Mouse (Mus musculus): ENCODE measurements around the gene Irgm1. TPM values are rescaled to one million over a fixed set of nuclear protein-coding genes. Genes with fewer than 3 reads are reported as not detected.

Gene Irgm1
- polyA plus RNA-seq, 1 experiment, result 20.1 TPM

DNA sequence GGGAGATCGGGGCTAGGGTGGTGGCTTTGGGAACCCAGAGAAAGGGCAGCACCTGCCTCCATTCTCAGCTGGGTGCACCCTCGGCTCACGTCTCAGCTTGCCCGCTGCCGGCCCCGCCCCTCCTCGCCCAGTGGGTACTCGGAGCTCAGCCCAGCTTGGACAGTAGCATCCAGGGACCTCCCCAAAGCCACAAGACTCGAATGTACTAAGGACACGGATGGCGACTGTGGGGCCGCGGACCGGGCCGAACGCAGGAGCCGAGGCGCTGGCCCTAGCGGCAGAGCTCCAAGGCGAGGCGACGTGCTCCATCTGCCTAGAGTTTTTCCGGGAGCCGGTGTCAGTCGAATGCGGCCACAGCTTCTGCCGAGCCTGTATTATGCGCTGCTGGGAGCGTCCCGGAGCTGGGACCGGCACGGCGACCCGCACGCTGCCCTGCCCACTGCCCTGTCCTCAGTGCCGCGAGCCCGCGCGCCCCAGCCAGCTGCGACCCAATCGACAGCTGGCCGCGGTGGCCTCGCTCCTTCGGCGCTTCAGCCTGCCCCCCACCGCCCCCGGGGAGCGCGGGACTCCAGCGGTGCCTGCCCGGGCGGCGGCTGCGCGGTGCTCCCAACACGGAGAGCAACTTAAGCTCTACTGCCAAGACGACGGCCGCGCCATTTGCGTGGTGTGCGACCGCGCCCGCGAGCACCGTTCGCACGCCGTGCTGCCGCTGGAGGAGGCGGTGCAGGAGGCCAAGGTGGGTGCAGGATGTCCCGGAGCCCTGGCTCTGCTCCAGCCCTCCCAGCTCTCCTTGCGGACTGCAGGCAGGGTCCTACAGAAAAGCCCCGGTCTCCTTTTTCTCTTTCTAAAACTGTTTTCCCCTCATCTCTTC is 33.9 kb downstream of the Irgm1 start:
- 0 out of 2 replicates have a peak, but pooled peaks cover 3% of the 10 kb centered on the region for H3K27me3 ChIP-seq (ENCODE audit: control insufficient read depth, insufficient read depth, low read length, poor library complexity, severe bottlenecking)
- no peak overlapping the region for H3K27ac ChIP-seq (ENCODE audit: insufficient read depth, low read length)
- H3K36me3 ChIP-seq (ENCODE audit: control insufficient read depth, insufficient read depth, low read length, poor library complexity, severe bottlenecking), result no peaks in the 10 kb centered on the region
- H3K9me3 ChIP-seq (replicated peaks; ENCODE audit: control insufficient read depth, insufficient read depth, low read length, poor library complexity, severe bottlenecking), result no peaks in the 10 kb centered on the region
- H3K9ac ChIP-seq (ENCODE audit: low read depth, poor library complexity, severe bottlenecking), result peak overlapping the region; percentile 72
- H3K4me1 ChIP-seq (ENCODE audit: control insufficient read depth, insufficient read depth, low read length), result peaks cover 2% of the 10 kb centered on the region
- peak overlapping the region; percentile 77 for H3K4me3 ChIP-seq (ENCODE audit: low read depth, low read length)
- no peak for TF ChIP-seq CTCF (IDR thresholded peaks at IDR 0.05; ENCODE audit: low read depth, low read length)
- no peak for TF ChIP-seq POLR2A (IDR thresholded peaks at IDR 0.05; ENCODE audit: insufficient read depth, low read length)
- TF ChIP-seq EP300 (IDR thresholded peaks at IDR 0.05; ENCODE audit: insufficient read depth, low read depth, low read length), result no peak

DNA sequence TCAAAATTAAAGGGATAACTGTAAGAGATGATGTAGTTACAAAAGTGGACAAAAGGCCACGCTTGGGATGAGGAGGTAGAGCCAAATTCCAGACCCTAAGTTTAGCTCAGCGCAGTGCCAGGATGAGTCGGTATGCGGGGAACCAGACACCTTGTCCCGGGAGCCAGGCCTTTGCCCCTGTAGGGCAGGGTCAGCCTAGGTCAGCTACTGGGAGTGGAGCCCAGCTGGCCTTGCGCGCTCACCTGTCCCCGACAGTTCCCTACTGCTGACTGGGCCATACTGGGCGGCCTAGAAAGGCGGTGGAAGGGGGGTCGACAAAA is 34.5 kb downstream of the Irgm1 start:
- Histone ChIP-seq H3K36me3 (ENCODE audit: control insufficient read depth, insufficient read depth, low read length, poor library complexity, severe bottlenecking) (no peaks in the 10 kb centered on the region), H3K27ac (ENCODE audit: insufficient read depth, low read length) (no peak overlapping the region), H3K4me3 (ENCODE audit: low read depth, low read length) (peak overlapping the region; percentile 77), H3K27me3 (ENCODE audit: control insufficient read depth, insufficient read depth, low read length, poor library complexity, severe bottlenecking) (0 out of 2 replicates have a peak, but pooled peaks cover 3% of the 10 kb centered on the region), H3K9ac (ENCODE audit: low read depth, poor library complexity, severe bottlenecking) (peak overlapping the region; percentile 72), H3K4me1 (ENCODE audit: control insufficient read depth, insufficient read depth, low read length) (peaks cover 2% of the 10 kb centered on the region), H3K9me3 (replicated peaks; ENCODE audit: control insufficient read depth, insufficient read depth, low read length, poor library complexity, severe bottlenecking) (no peaks in the 10 kb centered on the region)
- TF ChIP-seq CTCF (IDR thresholded peaks at IDR 0.05; ENCODE audit: low read depth, low read length) (no peak), POLR2A (IDR thresholded peaks at IDR 0.05; ENCODE audit: insufficient read depth, low read length) (no peak), EP300 (IDR thresholded peaks at IDR 0.05; ENCODE audit: insufficient read depth, low read depth, low read length) (no peak)

DNA sequence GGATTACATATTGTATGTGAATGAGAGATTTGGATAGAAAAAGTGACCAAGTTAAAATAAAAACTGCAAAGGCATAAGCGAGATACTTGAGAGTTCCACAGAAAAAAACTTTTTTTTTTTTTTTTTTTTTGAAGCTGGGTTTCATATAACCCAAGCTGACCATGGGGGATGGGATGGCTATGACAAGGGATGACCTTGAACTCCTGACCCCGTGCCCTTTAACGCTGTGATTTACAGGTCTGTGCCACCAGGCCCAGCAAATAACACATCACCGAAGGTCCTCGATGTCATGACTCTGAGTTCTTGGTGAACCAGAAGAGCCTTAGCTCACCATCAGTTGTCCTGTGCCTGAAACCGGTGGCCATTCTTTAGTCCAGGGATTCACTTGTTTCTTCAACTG is 35.6 kb downstream of the Irgm1 start:
- Histone ChIP-seq H3K27me3 (ENCODE audit: control insufficient read depth, insufficient read depth, low read length, poor library complexity, severe bottlenecking) (0 out of 2 replicates have a peak, but pooled peaks cover 3% of the 10 kb centered on the region), H3K36me3 (ENCODE audit: control insufficient read depth, insufficient read depth, low read length, poor library complexity, severe bottlenecking) (no peaks in the 10 kb centered on the region), H3K9me3 (replicated peaks; ENCODE audit: control insufficient read depth, insufficient read depth, low read length, poor library complexity, severe bottlenecking) (no peaks in the 10 kb centered on the region), H3K4me3 (ENCODE audit: low read depth, low read length) (no peak overlapping the region), H3K4me1 (ENCODE audit: control insufficient read depth, insufficient read depth, low read length) (peaks cover 2% of the 10 kb centered on the region), H3K27ac (ENCODE audit: insufficient read depth, low read length) (no peak overlapping the region), H3K9ac (ENCODE audit: low read depth, poor library complexity, severe bottlenecking) (no peak overlapping the region)
- TF ChIP-seq POLR2A (IDR thresholded peaks at IDR 0.05; ENCODE audit: insufficient read depth, low read length), result no peak
- TF ChIP-seq CTCF (IDR thresholded peaks at IDR 0.05; ENCODE audit: low read depth, low read length), result no peak
- no peak for TF ChIP-seq EP300 (IDR thresholded peaks at IDR 0.05; ENCODE audit: insufficient read depth, low read depth, low read length)

DNA sequence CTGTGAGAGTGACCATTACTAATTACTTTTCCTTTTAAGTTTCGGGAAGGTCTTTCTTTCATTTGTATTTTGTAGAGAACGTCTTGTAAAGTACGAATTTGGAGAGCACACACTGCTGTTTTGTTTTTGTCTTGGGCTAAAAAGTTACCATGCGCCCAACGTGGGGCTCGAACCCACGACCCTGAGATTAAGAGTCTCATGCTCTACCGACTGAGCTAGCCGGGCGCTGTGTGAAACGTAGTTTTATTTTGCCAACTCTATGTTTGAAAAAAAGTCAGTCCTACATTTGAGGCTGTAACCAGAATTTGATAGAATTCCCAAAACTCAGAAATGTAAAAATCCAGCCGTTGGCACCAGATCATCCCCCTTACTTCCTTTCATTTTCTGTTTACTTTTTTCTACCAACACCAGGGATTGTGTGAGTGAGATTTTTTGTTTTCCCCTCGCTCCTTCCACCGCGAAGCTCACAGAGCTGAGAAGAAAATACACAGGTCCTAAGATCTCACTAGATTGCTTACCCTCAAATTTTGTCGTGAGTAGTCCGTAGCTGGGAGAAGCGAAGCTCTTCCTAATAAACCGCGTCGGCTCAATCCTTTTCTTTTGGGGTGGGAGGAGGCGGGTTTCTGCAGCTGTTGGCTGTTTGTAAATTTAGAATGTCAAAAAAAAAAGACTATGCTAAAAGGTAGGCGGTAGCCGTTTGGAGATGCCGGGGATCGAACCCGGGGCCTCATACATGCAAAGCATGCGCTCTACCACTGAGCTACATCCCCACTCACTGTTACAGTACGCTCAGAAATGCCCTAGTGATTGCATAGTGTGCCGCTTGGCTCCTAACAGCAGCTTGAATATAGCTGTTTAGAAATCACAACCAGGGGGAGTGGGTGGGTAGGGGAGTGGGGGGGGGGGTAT is 37.5 kb downstream of the Irgm1 start:
- Histone ChIP-seq H3K27ac (ENCODE audit: insufficient read depth, low read length) (0 out of 2 replicates have a peak overlapping the region, but pooled peaks have one; percentile 24), H3K36me3 (ENCODE audit: control insufficient read depth, insufficient read depth, low read length, poor library complexity, severe bottlenecking) (no peaks in the 10 kb centered on the region), H3K9ac (ENCODE audit: low read depth, poor library complexity, severe bottlenecking) (peak overlapping the region; percentile 92), H3K4me3 (ENCODE audit: low read depth, low read length) (peak overlapping the region; percentile 90), H3K27me3 (ENCODE audit: control insufficient read depth, insufficient read depth, low read length, poor library complexity, severe bottlenecking) (0 out of 2 replicates have a peak, but pooled peaks cover 3% of the 10 kb centered on the region), H3K4me1 (ENCODE audit: control insufficient read depth, insufficient read depth, low read length) (no peaks in the 10 kb centered on the region), H3K9me3 (replicated peaks; ENCODE audit: control insufficient read depth, insufficient read depth, low read length, poor library complexity, severe bottlenecking) (no peaks in the 10 kb centered on the region)
- TF ChIP-seq CTCF (IDR thresholded peaks at IDR 0.05; ENCODE audit: low read depth, low read length) (no peak), EP300 (IDR thresholded peaks at IDR 0.05; ENCODE audit: insufficient read depth, low read depth, low read length) (0 out of 2 replicates have a peak, but pooled peaks have one; percentile 16)

DNA sequence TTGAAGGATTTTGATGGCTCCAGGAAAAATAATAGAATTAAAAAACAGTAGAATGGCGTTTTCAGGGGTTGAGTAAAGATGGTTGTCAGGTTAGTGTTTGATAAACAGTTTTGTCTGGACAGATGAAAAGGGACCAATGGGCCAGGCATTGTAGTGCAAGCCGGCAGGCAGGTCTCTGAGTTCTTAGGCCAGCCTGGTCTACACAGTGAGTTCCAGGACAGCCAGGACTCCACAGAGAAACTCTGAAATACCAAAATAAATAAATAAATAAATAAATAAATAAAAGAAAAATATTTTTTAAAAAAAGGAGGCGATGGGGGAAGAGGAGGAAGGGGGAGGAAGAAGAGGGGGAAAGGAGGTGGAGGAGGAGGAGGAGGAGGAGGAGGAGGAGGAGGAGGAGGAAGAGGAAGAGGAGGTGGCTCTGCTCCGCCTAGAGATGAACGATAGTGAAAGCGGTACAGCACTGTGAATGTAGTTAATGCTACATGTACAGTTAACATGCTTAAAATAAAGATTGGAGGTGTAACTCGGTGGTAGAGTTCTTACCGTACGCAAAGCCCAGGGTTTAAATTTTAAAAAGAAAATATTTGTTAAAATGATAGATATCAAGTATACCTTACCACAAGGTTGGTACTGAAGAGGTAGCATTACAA is 38.3 kb downstream of the Irgm1 start:
- Histone ChIP-seq H3K36me3 (ENCODE audit: control insufficient read depth, insufficient read depth, low read length, poor library complexity, severe bottlenecking) (no peaks in the 10 kb centered on the region), H3K27me3 (ENCODE audit: control insufficient read depth, insufficient read depth, low read length, poor library complexity, severe bottlenecking) (0 out of 2 replicates have a peak, but pooled peaks cover 3% of the 10 kb centered on the region), H3K27ac (ENCODE audit: insufficient read depth, low read length) (no peak overlapping the region), H3K9me3 (replicated peaks; ENCODE audit: control insufficient read depth, insufficient read depth, low read length, poor library complexity, severe bottlenecking) (no peaks in the 10 kb centered on the region), H3K4me1 (ENCODE audit: control insufficient read depth, insufficient read depth, low read length) (no peaks in the 10 kb centered on the region), H3K4me3 (ENCODE audit: low read depth, low read length) (peak overlapping the region; percentile 90), H3K9ac (ENCODE audit: low read depth, poor library complexity, severe bottlenecking) (no peak overlapping the region)
- no peak for TF ChIP-seq EP300 (IDR thresholded peaks at IDR 0.05; ENCODE audit: insufficient read depth, low read depth, low read length)
- no peak for TF ChIP-seq POLR2A (IDR thresholded peaks at IDR 0.05; ENCODE audit: insufficient read depth, low read length)
- TF ChIP-seq CTCF (IDR thresholded peaks at IDR 0.05; ENCODE audit: low read depth, low read length), result no peak

Data from ES-Bruce4 (cell line).